Mouse (Mus musculus) neural tube, embryonic 10.5 days (tissue): Measurements from ENCODE around the gene Prcc.
A peak's percentile ranks its signal among the peaks of the same experiment; 100 is the strongest.

ENCODE experiments used
- DNase-seq: peaks from one replicate; pipeline ENCODE4 v3.0.0-alpha.2; 2017; ENCODE audit warnings: low spot score; ENCODE audit errors: extremely low spot score

Gene Prcc

GRCm38 (mm10) chr3:87885281-87886003 is at the start of gene Prcc:
Prcc (minus strand) TSS chr3:87885608.
- DNase-seq: peak; percentile 83

GRCm38 (mm10) chr3:87935201-87935600 is 49.8 kb upstream of the Prcc start:
- no peak for DNase-seq

- no peak for DNase-seq
Measured at GRCm38 (mm10) chr3:87934501-87934900, 49.1 kb upstream of the Prcc start.

- DNase-seq: no peak
Measured at GRCm38 (mm10) chr3:87934026-87934425, 48.6 kb upstream of the Prcc start.

- DNase-seq: peak; percentile 97
Measured at GRCm38 (mm10) chr3:87930078-87930795, 44.8 kb upstream of the Prcc start, which contains the start of the genes Isg20l2 and Rrnad1. Isg20l2 (plus strand) TSS chr3:87930314. Rrnad1 (minus strand) TSS chr3:87930717.

- DNase-seq: no peak
Measured at GRCm38 (mm10) chr3:87929341-87930077, 44.1 kb upstream of the Prcc start.

GRCm38 (mm10) chr3:87927452-87927851 is 42.0 kb upstream of the Prcc start:
- DNase-seq: no peak

- no peak for DNase-seq
Measured at GRCm38 (mm10) chr3:87924996-87925395, 39.6 kb upstream of the Prcc start.

GRCm38 (mm10) chr3:87920270-87920943 is 35.0 kb upstream of the Prcc start:
- no peak for DNase-seq

- peak; percentile 67 for DNase-seq
Measured at GRCm38 (mm10) chr3:87919336-87920108, 34.1 kb upstream of the Prcc start, which contains the start of gene Mrpl24. Mrpl24 (plus strand) TSS chr3:87919506.

GRCm38 (mm10) chr3:87918551-87918950 is 33.1 kb upstream of the Prcc start:
- no peak for DNase-seq

- DNase-seq: no peak
Measured at GRCm38 (mm10) chr3:87916990-87917389, 31.6 kb upstream of the Prcc start.

- no peak for DNase-seq
Measured at GRCm38 (mm10) chr3:87913891-87914290, 28.5 kb upstream of the Prcc start.

- no peak for DNase-seq
Measured at GRCm38 (mm10) chr3:87913491-87913890, 28.1 kb upstream of the Prcc start.

- peak; percentile 76 for DNase-seq
Measured at GRCm38 (mm10) chr3:87910573-87911141, 25.2 kb upstream of the Prcc start.

- no peak for DNase-seq
Measured at GRCm38 (mm10) chr3:87909874-87910273, 24.5 kb upstream of the Prcc start.

- no peak for DNase-seq
Measured at GRCm38 (mm10) chr3:87909381-87909780, 24.0 kb upstream of the Prcc start.

GRCm38 (mm10) chr3:87907906-87908305 is 22.5 kb upstream of the Prcc start:
- DNase-seq: no peak

- DNase-seq: no peak
Measured at GRCm38 (mm10) chr3:87906981-87907857, 21.8 kb upstream of the Prcc start.
